Mouse (Mus musculus) limb, embryonic 14.5 days (tissue): ENCODE results near the gene Slc2a9. TPM values are rescaled to one million over a fixed set of nuclear protein-coding genes. Genes with fewer than 3 reads are reported as not detected.

ENCODE experiments used
- ATAC-seq: fragments of 200-750 bp; cut with Nextera tagmentation; 2 replicates; pipeline ENCODE4 v1.8.0; 2017; ENCODE audit warnings: low read depth, moderate number of reproducible peaks, moderate TSS enrichment; ENCODE audit not compliant: low FRiP score
- DNase-seq: peaks from one replicate; pipeline ENCODE4 v3.0.0-alpha.2; 2015; ENCODE audit warnings: low spot score
- H3K27ac ChIP-seq: fragments of 300-500 bp; sonication (generic); replicated peaks from 2 replicates; pipeline ENCODE4 v1.5.1; 2014; ENCODE audit warnings: low read depth, mild to moderate bottlenecking, low read length, moderate library complexity, mixed read lengths
- H3K27me3 ChIP-seq: fragments of 300-500 bp; sonication (generic); 2 replicates; pipeline ENCODE4 v1.6.1; 2014; ENCODE audit warnings: low read length, mixed read lengths; ENCODE audit not compliant: control insufficient read depth, insufficient read depth
- H3K36me3 ChIP-seq: fragments of 300-500 bp; sonication (generic); 2 replicates; pipeline ENCODE4 v1.6.1; 2014; ENCODE audit warnings: mild to moderate bottlenecking, low read length, moderate library complexity, mixed read lengths; ENCODE audit not compliant: control insufficient read depth, insufficient read depth
- H3K4me1 ChIP-seq: fragments of 300-500 bp; sonication (generic); 2 replicates; pipeline ENCODE4 v1.6.1; 2014; ENCODE audit warnings: antibody characterized with exemption, low read length, mixed read lengths; ENCODE audit not compliant: control insufficient read depth, insufficient read depth
- H3K4me2 ChIP-seq: fragments of 300-500 bp; sonication (generic); replicated peaks from 2 replicates; pipeline ENCODE4 v1.6.1; 2014; ENCODE audit warnings: low read depth, mild to moderate bottlenecking, low read length, moderate library complexity; ENCODE audit not compliant: severe bottlenecking
- H3K4me3 ChIP-seq: fragments of 300-500 bp; sonication (generic); replicated peaks from 2 replicates; pipeline ENCODE4 v1.5.1; 2014; ENCODE audit warnings: low read length
- H3K9ac ChIP-seq: fragments of 300-500 bp; sonication (generic); 2 replicates; pipeline ENCODE4 v1.6.1; 2014; ENCODE audit warnings: mild to moderate bottlenecking, low read depth, low read length, moderate library complexity; ENCODE audit not compliant: severe bottlenecking
- H3K9me3 ChIP-seq: fragments of 300-500 bp; sonication (generic); 2 replicates; pipeline ENCODE4 v1.6.1; 2016; ENCODE audit warnings: low read length; ENCODE audit not compliant: control insufficient read depth
- POLR2A ChIP-seq: fragments of 200-500 bp; IDR thresholded peaks from 2 replicates; pipeline ENCODE4 v1.8.0; 2012; ENCODE audit warnings: inconsistent platforms, mild to moderate bottlenecking, moderate library complexity, borderline replicate concordance; ENCODE audit not compliant: insufficient read depth, insufficient read length; ENCODE audit errors: extremely low read depth
- WGBS: fragments of 180-500 bp; shearing (Covaris S2); extraction: QIAGEN DNeasy Blood & Tissue Kit; methylation state at CpG from one replicate; pipeline ENCODE4 v1.1.7; 2014; 5-methylcytosine and 5-hydroxymethylcytosine counted together
- polyA plus RNA-seq, 2 experiments: library from polyadenylated mRNA; depleted of rRNA in 1 of 2; stranded (reverse) in 1 of 2; unstranded in 1 of 2; fragments of >200 nt; fragmentation: Nextera tagmentation in 1 of 2; extraction: Ambion mirVana in 1 of 2; gene quantifications; 2 replicates each; pipeline versions ENCODE4 v1.2.1 to v1.2.3; 2012 to 2014

The Slc2a9 gene
- polyA plus RNA-seq, 2 experiments, result 0.66 to 0.85 TPM

DNA sequence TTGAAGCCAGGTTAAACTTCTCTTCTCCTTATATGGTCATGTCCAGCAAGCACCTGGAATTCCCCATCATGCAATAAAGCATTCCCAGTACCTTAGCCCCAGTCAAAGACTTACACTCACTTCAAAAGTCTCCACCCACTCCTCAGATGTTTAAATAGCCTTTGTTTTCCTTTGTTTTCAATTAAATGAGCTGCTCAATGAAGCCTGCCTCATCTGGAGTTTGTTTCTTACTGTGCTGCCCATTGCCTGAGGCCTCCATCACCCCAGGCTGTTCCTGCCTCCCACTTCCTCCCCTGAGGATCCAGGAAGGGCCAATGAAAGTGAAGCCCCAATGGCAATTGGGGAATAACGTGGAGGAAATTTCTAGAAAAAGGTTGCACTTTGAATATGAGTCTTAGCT is 17.9 kb upstream of the Slc2a9 start:
- no peak for TF ChIP-seq POLR2A
- H3K9me3 ChIP-seq, result no peaks in the 10 kb centered on the region
- no peak overlapping the region for H3K4me3 ChIP-seq
- no peak overlapping the region for H3K9ac ChIP-seq
- no peak overlapping the region for H3K27ac ChIP-seq
- DNase-seq (no peak), ATAC-seq (no peak)
- 27% methylated on average over 1 of the region's 1 CpGs for WGBS
- H3K36me3 ChIP-seq, result peaks cover 5% of the 10 kb centered on the region
- no peak overlapping the region for H3K4me2 ChIP-seq
- H3K27me3 ChIP-seq, result no peaks in the 10 kb centered on the region
- H3K4me1 ChIP-seq, result no peaks in the 10 kb centered on the region

DNA sequence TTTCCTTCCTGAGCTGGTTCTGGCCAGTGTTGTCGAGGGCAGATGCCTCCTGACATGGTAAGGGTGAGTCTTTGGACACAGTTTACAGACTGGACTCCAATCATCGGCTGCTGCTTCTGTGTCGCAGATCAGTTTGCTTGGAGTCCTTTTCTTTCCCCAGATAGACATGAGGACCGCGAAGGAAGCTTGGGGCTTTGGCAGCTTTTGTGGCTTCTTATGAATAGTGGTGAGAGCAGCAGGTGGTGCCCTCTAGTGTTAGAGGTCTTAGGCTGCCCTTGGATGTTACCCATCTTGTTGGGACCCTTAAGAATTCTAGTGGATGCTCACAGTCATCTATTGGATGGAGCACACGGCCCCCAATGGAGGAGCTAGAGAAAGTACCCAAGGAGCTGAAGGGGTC is 13.3 kb upstream of the Slc2a9 start:
- DNase-seq (peak; percentile 42), ATAC-seq (no peak)
- Histone ChIP-seq H3K36me3 (no peaks in the 10 kb centered on the region), H3K4me1 (no peaks in the 10 kb centered on the region), H3K27ac (no peak overlapping the region), H3K27me3 (no peaks in the 10 kb centered on the region), H3K9me3 (no peaks in the 10 kb centered on the region), H3K9ac (no peak overlapping the region), H3K4me3 (no peak overlapping the region), H3K4me2 (no peak overlapping the region)
- TF ChIP-seq POLR2A, result no peak
- WGBS, result 63% methylated on average over 6 of the region's 6 CpGs

DNA sequence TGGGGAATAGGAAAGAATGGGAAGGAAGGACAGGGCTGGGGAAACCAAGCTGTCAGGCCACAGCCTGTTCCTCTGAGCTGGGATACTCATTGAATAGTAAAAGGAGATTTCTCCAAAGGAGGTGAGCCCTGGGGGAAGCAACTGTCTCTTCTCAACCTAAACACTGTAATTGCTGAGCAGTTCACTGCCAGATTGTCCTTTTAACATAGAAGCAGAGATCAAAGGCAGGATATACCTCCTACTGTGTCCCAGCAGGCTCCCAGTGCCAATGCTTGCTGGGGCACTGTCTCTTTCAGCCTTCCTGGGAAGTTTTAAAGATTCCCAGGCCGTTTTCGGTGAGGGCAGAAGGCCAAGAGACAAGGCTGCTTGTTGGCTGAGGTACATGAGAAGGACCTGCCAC is 10.0 kb upstream of the Slc2a9 start:
- Histone ChIP-seq H3K9me3 (no peaks in the 10 kb centered on the region), H3K4me2 (no peak overlapping the region), H3K4me1 (no peaks in the 10 kb centered on the region), H3K4me3 (no peak overlapping the region), H3K27ac (no peak overlapping the region), H3K36me3 (no peaks in the 10 kb centered on the region), H3K9ac (no peak overlapping the region), H3K27me3 (no peaks in the 10 kb centered on the region)
- WGBS, result 0% methylated on average over 2 of the region's 2 CpGs
- DNase-seq (no peak), ATAC-seq (no peak)
- no peak for TF ChIP-seq POLR2A

DNA sequence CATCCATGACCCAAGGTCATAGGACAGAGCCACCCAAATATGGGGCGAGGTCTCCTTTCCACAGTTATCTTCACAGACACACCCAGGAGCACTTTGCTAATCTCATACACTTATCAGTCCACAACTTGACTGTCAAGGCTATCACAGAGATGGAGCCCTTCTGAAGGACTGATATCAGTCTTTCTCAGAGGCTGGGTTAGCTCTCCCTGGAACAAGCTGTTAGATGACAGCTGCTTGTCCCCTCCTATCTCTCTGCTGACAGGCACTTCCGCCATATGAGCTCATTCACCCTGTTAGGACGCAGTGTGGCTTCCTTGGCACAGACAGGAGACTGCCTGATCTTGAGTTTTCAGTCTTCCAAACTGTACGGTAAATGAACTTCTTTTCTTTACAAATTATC is 6.6 kb upstream of the Slc2a9 start:
- no peak for TF ChIP-seq POLR2A
- Histone ChIP-seq H3K4me2 (no peak overlapping the region), H3K4me1 (no peaks in the 10 kb centered on the region), H3K27ac (no peak overlapping the region), H3K27me3 (no peaks in the 10 kb centered on the region), H3K36me3 (no peaks in the 10 kb centered on the region), H3K9me3 (no peaks in the 10 kb centered on the region), H3K4me3 (no peak overlapping the region), H3K9ac (no peak overlapping the region)
- 91% methylated on average over 4 of the region's 4 CpGs for WGBS
- no peak for ATAC-seq
- no peak for DNase-seq

DNA sequence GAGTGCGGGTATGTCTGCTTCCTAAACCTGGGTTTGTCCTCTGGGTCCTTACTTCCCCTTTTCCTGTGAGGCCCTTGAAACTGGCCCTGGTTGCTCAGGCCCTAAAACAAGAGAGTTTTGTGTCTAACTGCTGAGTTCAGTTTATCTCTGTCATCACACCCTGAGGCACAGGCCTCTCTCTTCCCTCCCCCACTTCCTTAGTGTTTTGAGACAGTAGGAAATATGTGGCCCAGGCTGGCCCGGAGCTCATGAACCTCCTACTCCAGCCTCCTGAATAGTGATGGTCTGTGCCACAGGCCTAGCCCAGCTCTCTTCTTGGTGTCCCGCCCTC is 2.5 kb upstream of the Slc2a9 start:
- Histone ChIP-seq H3K9me3 (no peaks in the 10 kb centered on the region), H3K27ac (no peak overlapping the region), H3K4me1 (no peaks in the 10 kb centered on the region), H3K9ac (no peak overlapping the region), H3K27me3 (no peaks in the 10 kb centered on the region), H3K4me3 (no peak overlapping the region), H3K4me2 (no peak overlapping the region), H3K36me3 (no peaks in the 10 kb centered on the region)
- DNase-seq, result no peak
- no peak for ATAC-seq
- TF ChIP-seq POLR2A, result no peak
- 71% methylated on average over 3 of the region's 3 CpGs for WGBS

DNA sequence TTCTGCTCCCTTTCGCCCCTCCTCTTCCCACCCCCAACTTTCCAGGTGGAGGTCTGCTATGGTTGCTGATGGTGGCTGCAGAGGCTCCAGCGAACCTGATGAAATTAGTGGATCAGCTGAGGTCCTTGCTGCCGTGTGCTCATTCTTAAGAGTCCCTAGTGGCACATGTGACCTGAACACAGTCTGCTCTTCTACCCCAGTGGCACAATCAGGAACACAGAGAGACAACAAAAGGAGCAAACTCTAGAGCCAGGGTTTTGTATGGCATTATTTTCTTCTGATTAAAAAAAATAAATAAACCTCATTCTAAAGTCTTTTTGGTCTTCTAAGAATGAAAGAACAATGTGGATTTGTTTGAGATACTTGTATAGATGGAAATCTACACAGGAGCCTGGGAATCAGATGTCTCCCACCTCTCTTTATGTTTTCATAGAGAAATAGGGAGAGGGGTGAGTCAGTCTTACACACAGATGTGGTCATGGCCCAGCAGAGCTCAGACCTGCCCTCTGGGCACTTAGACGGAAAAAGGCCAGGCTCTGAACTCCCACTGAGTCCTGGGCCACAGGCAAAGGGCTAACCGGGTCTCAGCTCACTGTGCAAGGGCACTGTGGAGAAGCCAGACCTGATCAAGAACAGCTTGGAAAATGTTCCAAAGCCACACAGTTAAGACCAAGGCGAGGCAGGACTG is 1.9 kb upstream of the Slc2a9 start:
- H3K27ac ChIP-seq, result no peak overlapping the region
- H3K4me3 ChIP-seq, result no peak overlapping the region
- no peaks in the 10 kb centered on the region for H3K36me3 ChIP-seq
- no peak overlapping the region for H3K4me2 ChIP-seq
- no peak for ATAC-seq
- H3K27me3 ChIP-seq, result no peaks in the 10 kb centered on the region
- WGBS, result 38% methylated on average over 6 of the region's 6 CpGs
- no peaks in the 10 kb centered on the region for H3K9me3 ChIP-seq
- H3K9ac ChIP-seq, result no peak overlapping the region
- TF ChIP-seq POLR2A, result no peak
- no peaks in the 10 kb centered on the region for H3K4me1 ChIP-seq
- DNase-seq, result no peak
